Mouse (Mus musculus) liver, postnatal 0 days (tissue): Measurements from ENCODE around the gene Usp45.
A peak's percentile ranks its signal among the peaks of the same experiment; 100 is the strongest.

ENCODE experiments used
- CTCF ChIP-seq: sonication (generic); IDR thresholded peaks from 2 replicates; pipeline ENCODE4 v1.5.1; 2016; ENCODE audit warnings: antibody characterized with exemption, low read depth
- EP300 ChIP-seq: IDR thresholded peaks from 2 replicates; pipeline ENCODE4 v1.6.1; 2016; ENCODE audit warnings: antibody characterized with exemption, low read depth, mild to moderate bottlenecking

DNA sequence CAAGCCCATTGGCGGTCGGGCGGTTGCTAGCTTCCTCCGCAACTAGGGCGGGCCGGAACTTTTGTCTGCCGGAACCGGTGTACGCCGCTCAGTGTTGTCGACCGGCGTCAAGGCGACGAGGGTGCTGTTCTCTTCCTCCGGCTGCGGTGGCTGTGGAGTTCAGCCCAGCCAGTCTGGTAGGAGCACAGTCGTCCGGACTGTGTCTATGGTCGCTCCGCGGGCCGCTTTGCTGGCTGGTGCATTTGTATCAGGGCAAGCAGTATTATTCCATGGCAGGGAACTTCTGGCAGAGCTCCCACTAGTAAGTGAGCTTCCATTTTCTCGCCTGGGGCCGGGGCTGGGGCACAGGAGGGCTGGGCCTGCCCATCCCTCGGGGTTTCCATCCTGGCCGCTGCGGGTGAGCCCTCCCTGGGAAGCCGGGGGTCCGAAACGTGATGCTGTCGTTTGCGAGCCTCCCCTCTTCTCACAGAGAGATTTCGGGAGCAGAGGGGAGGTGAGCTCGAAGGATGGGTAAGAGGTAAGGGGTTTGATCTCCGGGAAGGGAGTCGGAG is 39.3 kb upstream of the Usp45 start, which contains the start of gene Ccnc:
- TF ChIP-seq CTCF (no peak), EP300 (peak; percentile 31; the same call in 1 of the 2 replicates)
